Mouse (Mus musculus) liver, embryonic 13.5 days (tissue): Measurements from ENCODE around the gene Nfia. TPM values are rescaled to one million over a fixed set of nuclear protein-coding genes. Genes with fewer than 3 reads are reported as not detected.

Experiments used
- ATAC-seq: fragments of 200-750 bp; cut with Nextera tagmentation; 2 replicates; pipeline ENCODE4 v1.8.0; 2017; ENCODE audit warnings: low read depth, mild to moderate bottlenecking, moderate number of reproducible peaks, moderate library complexity
- DNase-seq: peaks from one replicate; pipeline ENCODE4 v3.0.0; 2022
- H3K27ac ChIP-seq: fragments of 300-500 bp; sonication (generic); 2 replicates; pipeline ENCODE4 v1.5.1; 2015; ENCODE audit warnings: moderate library complexity, mild to moderate bottlenecking, inconsistent platforms
- H3K27me3 ChIP-seq: fragments of 300-500 bp; sonication (generic); 2 replicates; pipeline ENCODE4 v1.6.1; 2015; ENCODE audit warnings: mild to moderate bottlenecking, inconsistent platforms
- H3K36me3 ChIP-seq: fragments of 300-500 bp; sonication (generic); 2 replicates; pipeline ENCODE4 v1.6.1; 2015; ENCODE audit warnings: mild to moderate bottlenecking, inconsistent platforms
- H3K4me1 ChIP-seq: fragments of 300-500 bp; sonication (generic); replicated peaks from 2 replicates; pipeline ENCODE4 v1.6.1; 2015; ENCODE audit warnings: inconsistent platforms
- H3K4me2 ChIP-seq: fragments of 300-500 bp; sonication (generic); 2 replicates; pipeline ENCODE4 v1.6.1; 2015; ENCODE audit warnings: inconsistent platforms, mild to moderate bottlenecking, moderate library complexity
- H3K4me3 ChIP-seq: fragments of 300-500 bp; sonication (generic); replicated peaks from 2 replicates; pipeline ENCODE4 v1.5.1; 2015; ENCODE audit warnings: mild to moderate bottlenecking, inconsistent platforms
- H3K9ac ChIP-seq: fragments of 300-500 bp; sonication (generic); 2 replicates; pipeline ENCODE4 v1.6.1; 2015; ENCODE audit warnings: mild to moderate bottlenecking, inconsistent platforms
- H3K9me3 ChIP-seq: fragments of 300-500 bp; sonication (generic); replicated peaks from 2 replicates; pipeline ENCODE4 v1.6.1; 2016; ENCODE audit warnings: inconsistent platforms
- WGBS: fragments of 180-500 bp; shearing (Covaris S2); methylation state at CpG from one replicate; pipeline ENCODE4 v1.1.7; 2015; ENCODE audit not compliant: insufficient replicate concordance; 5-methylcytosine and 5-hydroxymethylcytosine counted together
- polyA plus RNA-seq: library from polyadenylated mRNA; unstranded; fragments of >200 nt; fragmentation: Nextera tagmentation; extraction: Ambion mirVana; gene quantifications from 2 replicates; pipeline ENCODE4 v1.2.1, GENCODE M21; 2015

Gene Nfia
- polyA plus RNA-seq, 1 experiment from 2014 or later, result 3.0 TPM

DNA sequence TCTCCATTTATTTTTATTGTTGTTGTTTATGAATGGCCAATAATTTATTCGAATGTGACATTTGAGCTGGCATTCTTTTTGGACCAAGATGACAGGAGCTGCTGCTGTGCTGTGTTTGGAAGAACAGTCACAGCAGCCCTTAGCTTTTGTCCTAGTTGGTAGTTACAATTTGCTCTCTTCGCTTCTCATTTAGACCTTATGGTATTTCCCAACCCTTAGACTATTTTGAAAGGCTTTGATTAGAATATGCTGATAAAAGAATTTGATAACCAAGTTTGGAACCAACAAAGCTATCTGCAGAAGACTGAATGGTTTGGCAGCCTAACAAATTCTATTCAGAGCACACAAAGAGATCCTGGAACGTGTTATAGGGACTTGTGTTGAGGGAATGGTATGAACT, 46.0 kb downstream of the Nfia start:
- H3K4me3 ChIP-seq, result no peak overlapping the region
- no peak for ATAC-seq
- H3K9ac ChIP-seq, result no peak overlapping the region
- 55% methylated on average over 3 of the region's 3 CpGs for WGBS
- H3K27ac ChIP-seq, result no peak overlapping the region
- no peak for DNase-seq
- H3K4me2 ChIP-seq, result no peak overlapping the region
- no peaks in the 10 kb centered on the region for H3K36me3 ChIP-seq
- H3K9me3 ChIP-seq, result no peaks in the 10 kb centered on the region
- no peaks in the 10 kb centered on the region for H3K4me1 ChIP-seq
- H3K27me3 ChIP-seq, result no peaks in the 10 kb centered on the region

DNA sequence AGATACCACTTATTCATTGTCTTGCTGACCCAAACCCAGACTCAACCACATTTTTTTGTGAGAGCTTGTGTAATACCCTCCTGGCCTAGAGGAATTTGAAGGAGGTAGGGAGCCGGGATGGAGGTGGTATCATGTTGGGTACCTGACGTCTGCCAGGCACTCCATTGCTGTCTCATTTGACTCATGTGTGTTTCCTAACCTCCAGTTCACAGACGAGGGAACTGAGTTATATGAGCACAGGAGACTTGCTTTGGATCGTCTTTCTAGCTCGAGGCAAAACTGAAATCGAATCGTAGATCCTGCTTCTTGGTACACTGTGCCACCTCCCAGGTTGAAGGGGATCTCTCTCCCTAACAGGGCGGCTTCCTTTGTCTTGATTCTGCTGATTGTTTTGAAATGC, 46.6 kb downstream of the Nfia start:
- no peak overlapping the region for H3K4me2 ChIP-seq
- H3K27ac ChIP-seq, result no peak overlapping the region
- ATAC-seq (no peak), DNase-seq (no peak)
- no peak overlapping the region for H3K9ac ChIP-seq
- H3K4me1 ChIP-seq, result no peaks in the 10 kb centered on the region
- H3K27me3 ChIP-seq, result no peaks in the 10 kb centered on the region
- WGBS, result 64% methylated on average over 8 of the region's 8 CpGs
- no peak overlapping the region for H3K4me3 ChIP-seq
- H3K36me3 ChIP-seq, result no peaks in the 10 kb centered on the region
- no peaks in the 10 kb centered on the region for H3K9me3 ChIP-seq

DNA sequence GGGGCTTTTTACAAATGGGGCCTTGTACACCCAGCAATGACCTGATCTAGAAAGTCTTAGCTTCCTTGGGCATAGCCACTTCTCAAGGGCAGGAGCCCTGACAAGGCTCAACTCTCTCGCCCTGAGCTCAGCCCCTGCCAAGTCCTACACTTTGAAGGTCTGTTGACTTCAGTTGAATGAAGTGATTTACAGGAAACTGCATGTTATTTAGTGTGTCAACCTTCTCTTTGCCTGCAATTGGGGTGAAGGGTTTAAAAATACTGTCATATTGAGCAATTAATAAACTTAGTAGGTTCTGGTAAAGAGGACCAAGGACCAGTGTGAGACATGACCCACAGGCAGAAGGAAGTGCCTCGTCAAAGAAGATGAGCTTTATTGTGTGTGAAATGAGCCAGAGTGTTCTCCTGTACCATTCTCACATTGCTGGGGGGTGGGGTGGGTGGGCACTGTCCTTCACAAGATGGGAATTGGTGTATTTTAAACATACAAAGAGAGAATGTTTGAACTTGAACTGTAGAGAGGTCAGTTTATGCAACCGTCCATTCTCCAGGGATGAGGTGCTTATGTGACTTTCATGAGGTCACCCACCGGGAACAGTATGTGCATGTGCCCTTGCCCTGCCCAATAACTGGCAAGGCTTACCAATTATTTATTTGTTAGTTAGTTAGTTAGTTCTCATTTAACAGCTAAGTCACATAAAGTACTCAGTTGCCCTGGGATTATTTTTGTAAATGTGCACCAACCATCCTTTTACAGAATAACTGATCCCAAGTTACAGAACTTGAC, 48.1 kb downstream of the Nfia start:
- Histone ChIP-seq H3K4me1 (no peaks in the 10 kb centered on the region), H3K9me3 (no peaks in the 10 kb centered on the region), H3K9ac (no peak overlapping the region), H3K27me3 (no peaks in the 10 kb centered on the region), H3K4me2 (no peak overlapping the region), H3K4me3 (no peak overlapping the region), H3K36me3 (no peaks in the 10 kb centered on the region), H3K27ac (no peak overlapping the region)
- 62% methylated on average over 4 of the region's 4 CpGs for WGBS
- DNase-seq (no peak), ATAC-seq (no peak)

DNA sequence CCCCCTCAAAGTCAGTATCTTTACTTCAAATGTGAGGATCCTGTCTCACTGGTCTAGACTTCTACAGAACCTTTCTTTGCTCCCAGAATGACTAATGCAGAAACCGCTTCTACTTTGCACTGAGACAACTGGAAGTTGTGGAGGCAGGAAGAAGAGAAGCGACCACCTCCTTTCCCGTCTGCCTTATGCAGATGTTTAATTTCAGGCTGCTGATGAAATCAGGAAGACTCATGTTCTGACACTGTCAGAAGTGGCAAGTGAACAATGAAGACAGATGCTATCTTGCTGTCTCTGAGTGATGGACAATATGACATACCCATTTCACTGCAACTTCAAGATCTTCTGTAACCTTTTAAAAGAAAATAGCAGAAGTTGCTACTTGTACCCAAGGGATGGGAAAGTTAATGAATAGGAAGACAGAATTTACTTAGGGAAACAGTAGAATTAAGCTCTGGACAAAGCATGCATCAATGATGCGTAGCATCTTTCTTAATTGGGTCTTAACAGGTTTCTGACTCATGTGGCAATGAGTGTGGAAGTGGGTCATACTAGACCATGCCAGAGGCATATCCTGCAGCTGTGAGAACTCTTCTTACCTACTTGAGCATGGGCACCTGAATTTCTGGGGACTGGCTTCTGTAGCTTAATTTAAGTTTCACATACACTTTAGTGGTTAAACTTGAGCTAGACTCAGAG, 49.2 kb downstream of the Nfia start:
- ATAC-seq, result no peak
- Histone ChIP-seq H3K27me3 (no peaks in the 10 kb centered on the region), H3K9ac (no peak overlapping the region), H3K4me3 (no peak overlapping the region), H3K9me3 (no peaks in the 10 kb centered on the region), H3K4me2 (no peak overlapping the region), H3K4me1 (no peaks in the 10 kb centered on the region), H3K27ac (no peak overlapping the region), H3K36me3 (no peaks in the 10 kb centered on the region)
- DNase-seq, result no peak
- 49% methylated on average over 4 of the region's 4 CpGs for WGBS

DNA sequence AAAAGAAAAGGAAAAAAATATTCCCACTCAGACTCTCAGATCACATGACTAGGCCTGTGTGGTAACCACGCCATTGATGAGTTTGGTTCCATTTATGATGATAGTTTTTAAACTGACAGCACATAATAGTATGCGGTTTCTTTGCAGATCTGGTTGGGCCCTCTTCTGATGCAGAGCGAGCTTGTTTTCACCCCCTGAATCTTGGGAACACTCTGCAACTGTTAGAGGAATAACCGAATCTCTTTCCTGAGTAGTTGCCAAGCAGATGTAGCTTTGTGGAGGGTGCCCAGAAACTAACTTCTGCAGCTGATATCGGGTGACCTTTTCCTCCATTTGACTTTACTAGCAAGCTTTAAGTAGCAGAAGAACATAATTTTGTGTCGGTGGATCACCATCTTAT, 51.0 kb downstream of the Nfia start:
- Histone ChIP-seq H3K9me3 (no peaks in the 10 kb centered on the region), H3K4me1 (no peaks in the 10 kb centered on the region), H3K27me3 (no peaks in the 10 kb centered on the region), H3K36me3 (no peaks in the 10 kb centered on the region), H3K4me2 (no peak overlapping the region), H3K27ac (no peak overlapping the region), H3K4me3 (no peak overlapping the region), H3K9ac (no peak overlapping the region)
- no peak for DNase-seq
- WGBS, result 62% methylated on average over 6 of the region's 6 CpGs
- ATAC-seq, result no peak

DNA sequence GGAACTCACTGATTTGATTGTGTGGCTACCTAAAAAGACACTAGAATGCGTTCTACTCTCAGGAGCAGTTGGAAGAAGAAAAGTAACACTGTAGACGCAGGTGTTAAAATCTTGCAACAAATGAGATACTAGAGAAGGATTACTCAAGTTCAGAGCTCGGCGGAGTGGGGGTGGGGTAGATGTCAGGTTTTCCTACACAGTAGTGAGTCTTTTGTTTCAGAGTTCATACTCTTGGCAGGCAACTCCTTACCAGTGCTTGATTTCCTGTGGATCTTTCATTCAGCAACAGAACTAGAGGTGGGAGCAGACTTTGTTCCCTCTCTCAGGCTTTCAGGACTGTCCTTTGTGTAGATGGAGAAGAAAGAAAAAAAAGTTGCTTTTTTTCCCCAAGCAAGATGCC, 51.9 kb downstream of the Nfia start:
- Histone ChIP-seq H3K9ac (no peak overlapping the region), H3K4me1 (no peaks in the 10 kb centered on the region), H3K4me2 (no peak overlapping the region), H3K36me3 (no peaks in the 10 kb centered on the region), H3K4me3 (no peak overlapping the region), H3K27me3 (no peaks in the 10 kb centered on the region), H3K27ac (no peak overlapping the region), H3K9me3 (no peaks in the 10 kb centered on the region)
- no peak for ATAC-seq
- WGBS, result 54% methylated on average over 4 of the region's 4 CpGs
- DNase-seq, result no peak

DNA sequence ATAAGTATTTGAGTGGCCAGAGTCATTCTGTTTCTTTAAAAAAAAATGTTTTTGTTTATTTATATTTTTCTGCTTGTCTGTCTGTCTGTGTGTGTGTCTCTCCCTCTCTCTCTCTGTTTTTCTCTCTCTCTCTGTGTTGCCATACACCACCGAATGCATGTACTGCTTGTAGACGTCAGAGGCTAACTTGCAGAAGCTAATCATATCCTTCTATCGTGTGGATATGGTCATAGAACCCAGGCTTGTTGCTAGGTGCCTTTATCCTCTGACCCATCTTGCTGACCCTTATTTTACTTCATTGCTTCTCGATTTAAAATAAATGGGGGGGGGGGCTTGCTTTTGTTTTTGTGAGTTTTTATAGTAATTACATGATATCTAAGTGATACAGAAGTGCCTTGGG, 52.9 kb downstream of the Nfia start:
- Histone ChIP-seq H3K36me3 (no peaks in the 10 kb centered on the region), H3K27ac (no peak overlapping the region)
- no peak for ATAC-seq

DNA sequence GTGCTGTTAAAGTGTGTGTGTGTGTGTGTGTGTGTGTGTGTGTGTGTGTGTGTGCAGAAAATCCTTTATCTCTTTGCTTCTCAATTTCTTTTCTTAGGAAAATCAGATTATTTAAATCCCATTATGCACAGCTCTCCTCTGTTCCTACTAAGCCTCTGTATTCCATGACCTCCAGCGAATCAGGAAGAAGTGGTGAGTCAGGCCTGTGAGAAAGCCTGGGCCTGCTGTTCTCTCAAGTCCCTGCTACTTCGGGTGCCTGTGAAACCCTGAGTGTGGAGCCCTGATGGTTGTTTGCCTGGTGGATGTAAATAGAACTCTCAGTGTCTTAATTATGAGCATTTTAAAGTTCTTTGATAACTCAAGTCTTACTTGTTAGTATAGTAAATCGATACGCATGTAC, 53.3 kb downstream of the Nfia start:
- H3K9me3 ChIP-seq, result no peaks in the 10 kb centered on the region
- H3K36me3 ChIP-seq, result no peaks in the 10 kb centered on the region
- no peak overlapping the region for H3K27ac ChIP-seq
- ATAC-seq, result no peak
- no peak overlapping the region for H3K9ac ChIP-seq
- no peak overlapping the region for H3K4me2 ChIP-seq
- DNase-seq, result no peak
- H3K27me3 ChIP-seq, result no peaks in the 10 kb centered on the region
- 65% methylated on average over 4 of the region's 4 CpGs for WGBS
- peaks cover 4% of the 10 kb centered on the region; the same call in 1 of the 2 replicates for H3K4me1 ChIP-seq
- no peak overlapping the region for H3K4me3 ChIP-seq

More for the DNA sequence above, 52.9 kb downstream of the Nfia start:
- Histone ChIP-seq H3K27me3 (no peaks in the 10 kb centered on the region), H3K9ac (no peak overlapping the region), H3K9me3 (no peaks in the 10 kb centered on the region), H3K4me3 (no peak overlapping the region), H3K4me2 (no peak overlapping the region), H3K4me1 (0 out of 2 replicates have a peak, but pooled peaks cover 4% of the 10 kb centered on the region)
- 61% methylated on average over 4 of the region's 4 CpGs for WGBS
- DNase-seq, result no peak

DNA sequence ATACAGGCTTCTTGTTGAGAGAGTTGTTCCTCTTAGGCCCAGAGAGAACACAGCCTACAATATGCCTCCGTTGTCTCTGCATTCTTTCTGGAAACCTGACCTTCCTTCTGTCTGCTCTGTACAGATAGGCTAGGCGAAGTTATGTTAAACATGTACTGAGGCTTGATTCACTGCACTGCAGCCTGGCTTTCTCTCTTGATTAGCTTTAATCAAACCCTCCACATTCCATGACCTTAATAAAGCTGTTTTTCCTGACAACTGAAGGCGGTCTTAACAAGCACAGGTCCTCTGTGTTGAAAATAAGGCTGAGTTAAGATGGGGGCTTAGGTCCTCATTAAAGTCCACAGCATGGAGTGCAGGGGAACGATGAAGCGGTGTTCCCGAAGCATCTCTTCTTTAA, 54.6 kb downstream of the Nfia start:
- Histone ChIP-seq H3K4me1 (peaks cover 4% of the 10 kb centered on the region; the same call in 1 of the 2 replicates), H3K4me3 (no peak overlapping the region), H3K27me3 (no peaks in the 10 kb centered on the region), H3K9ac (no peak overlapping the region), H3K9me3 (no peaks in the 10 kb centered on the region), H3K4me2 (no peak overlapping the region), H3K27ac (no peak overlapping the region), H3K36me3 (no peaks in the 10 kb centered on the region)
- peak; percentile 31; the same call in 1 of the 2 replicates for ATAC-seq
- no peak for DNase-seq
- 63% methylated on average over 6 of the region's 6 CpGs for WGBS

DNA sequence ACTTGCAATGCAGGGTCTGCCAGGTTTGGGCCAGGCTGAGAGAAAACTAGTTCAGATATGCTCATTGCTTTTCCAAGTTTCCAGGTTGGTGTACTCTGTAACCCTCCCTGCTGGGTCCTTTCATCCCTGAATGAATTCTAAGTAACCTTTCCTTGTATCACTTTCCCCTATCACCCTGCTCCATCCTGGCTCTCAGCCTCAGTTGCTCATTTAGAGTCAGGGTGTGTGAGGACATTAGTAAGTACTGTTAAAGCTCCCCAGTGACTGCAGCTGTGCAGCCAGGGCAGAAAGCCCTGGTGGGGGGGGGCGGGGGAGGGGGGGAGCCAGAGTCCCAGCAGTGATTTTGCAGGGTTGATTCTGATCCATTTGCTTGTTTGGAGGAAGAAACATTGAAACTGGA, 56.0 kb downstream of the Nfia start:
- no peak for ATAC-seq
- H3K27ac ChIP-seq, result no peak overlapping the region
- DNase-seq, result no peak
- no peak overlapping the region for H3K4me3 ChIP-seq
- 25% methylated on average over 1 of the region's 1 CpGs for WGBS
- H3K9me3 ChIP-seq, result no peaks in the 10 kb centered on the region
- H3K9ac ChIP-seq, result no peak overlapping the region
- H3K27me3 ChIP-seq, result no peaks in the 10 kb centered on the region
- no peaks in the 10 kb centered on the region for H3K36me3 ChIP-seq
- peaks cover 4% of the 10 kb centered on the region; the same call in 1 of the 2 replicates for H3K4me1 ChIP-seq
- H3K4me2 ChIP-seq, result no peak overlapping the region

DNA sequence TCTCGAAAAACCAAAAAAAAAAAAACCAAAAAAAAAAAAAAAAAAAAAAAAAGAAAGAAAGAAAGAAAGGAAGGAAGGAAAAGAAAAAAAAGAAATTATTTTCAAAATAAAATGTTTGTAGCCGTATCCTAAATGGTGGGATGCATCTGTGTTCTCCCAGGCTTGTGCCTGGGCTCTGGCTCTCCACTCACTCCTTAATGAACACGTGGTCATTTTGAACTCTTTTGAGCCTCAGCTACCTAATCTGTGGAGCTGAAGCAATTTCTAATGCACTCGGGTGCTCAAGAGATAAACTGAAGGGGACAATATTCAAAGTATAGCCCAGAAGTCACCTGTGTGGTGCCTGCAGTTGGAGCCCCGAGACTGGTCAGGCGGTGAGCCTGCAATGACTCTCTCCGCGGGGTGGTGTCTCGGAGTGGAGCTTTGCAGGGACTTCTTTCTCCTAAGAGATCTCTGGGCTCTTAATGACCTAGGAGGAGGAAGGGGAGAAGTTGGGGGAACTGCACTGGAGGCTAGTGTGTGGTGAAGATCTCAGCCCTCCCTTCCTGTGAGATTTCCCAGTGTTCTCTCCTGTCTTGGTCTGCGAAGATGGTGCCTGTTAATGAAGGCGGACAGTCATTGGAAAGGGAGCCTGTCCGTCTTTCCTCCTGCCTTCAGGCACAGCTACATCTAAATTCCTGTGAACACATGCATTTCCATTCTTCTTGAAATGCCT, 57.0 kb downstream of the Nfia start:
- Histone ChIP-seq H3K36me3 (no peaks in the 10 kb centered on the region), H3K4me1 (peaks cover 4% of the 10 kb centered on the region; the same call in 1 of the 2 replicates), H3K27me3 (no peaks in the 10 kb centered on the region), H3K4me2 (no peak overlapping the region), H3K4me3 (no peak overlapping the region), H3K9me3 (no peaks in the 10 kb centered on the region), H3K27ac (no peak overlapping the region), H3K9ac (no peak overlapping the region)
- ATAC-seq (no peak), DNase-seq (no peak)
- 67% methylated on average over 12 of the region's 12 CpGs for WGBS
